Mouse (Mus musculus) E14TG2a.4 (cell line): ENCODE results near the gene Nutf2-ps1.
A peak's percentile ranks its signal among the peaks of the same experiment; 100 is the strongest.

Experiments used
- H3K27me3 ChIP-seq: 2 replicates; pipeline ENCODE4 v1.6.1; 2014; ENCODE audit warnings: low read length, control low read depth; ENCODE audit not compliant: insufficient read depth
- H3K36me3 ChIP-seq: 2 replicates; pipeline ENCODE4 v1.6.1; 2014; ENCODE audit warnings: low read length, control low read depth; ENCODE audit not compliant: insufficient read depth
- H3K4me1 ChIP-seq: replicated peaks from 2 replicates; pipeline ENCODE4 v1.6.1; 2014; ENCODE audit warnings: low read depth, low read length, control low read depth
- H3K4me3 ChIP-seq: replicated peaks from 2 replicates; pipeline ENCODE4 v1.5.1; 2014; ENCODE audit warnings: mild to moderate bottlenecking, low read length
- H3K9me3 ChIP-seq: 2 replicates; pipeline ENCODE4 v1.6.1; 2014; ENCODE audit warnings: low read length, control low read depth
- CTCF ChIP-seq: conservative IDR thresholded peaks from 2 replicates; pipeline ENCODE4 v1.5.1; 2014; ENCODE audit warnings: low read length
- NANOG ChIP-seq: IDR thresholded peaks from 2 replicates; pipeline ENCODE4 v1.6.1; 2014; ENCODE audit warnings: borderline replicate concordance, low read length, mixed read lengths
- POU5F1 ChIP-seq: IDR thresholded peaks from 2 replicates; pipeline ENCODE4 v1.6.1; 2014; ENCODE audit warnings: low read length, borderline replicate concordance

Gene Nutf2-ps1

GRCm38 (mm10) chr19:53578597-53579252, 10.1 kb downstream of the Nutf2-ps1 start:
- no peaks in the 10 kb centered on the region for H3K27me3 ChIP-seq
- TF ChIP-seq NANOG (no peak), CTCF (peak; percentile 71)
- H3K36me3 ChIP-seq, result no peaks in the 10 kb centered on the region
- H3K4me3 ChIP-seq, result no peak overlapping the region
- H3K4me1 ChIP-seq, result peaks cover 33% of the 10 kb centered on the region
- H3K9me3 ChIP-seq, result peaks cover 26% of the 10 kb centered on the region

- no peak for TF ChIP-seq NANOG
- no peak for TF ChIP-seq CTCF
- TF ChIP-seq POU5F1, result no peak
- Histone ChIP-seq H3K9me3 (peaks cover 17% of the 10 kb centered on the region), H3K27me3 (no peaks in the 10 kb centered on the region), H3K36me3 (no peaks in the 10 kb centered on the region), H3K4me3 (no peak overlapping the region), H3K4me1 (peaks cover 49% of the 10 kb centered on the region)
These were observed 11.7 kb downstream of the Nutf2-ps1 start for GRCm38 (mm10) chr19:53577025-53577800.

- H3K4me3 ChIP-seq, result no peak overlapping the region
- peaks cover 12% of the 10 kb centered on the region for H3K9me3 ChIP-seq
- H3K27me3 ChIP-seq, result no peaks in the 10 kb centered on the region
- peaks cover 60% of the 10 kb centered on the region for H3K4me1 ChIP-seq
- TF ChIP-seq NANOG (no peak), POU5F1 (no peak), CTCF (no peak)
- no peaks in the 10 kb centered on the region for H3K36me3 ChIP-seq
These were observed 12.8 kb downstream of the Nutf2-ps1 start for GRCm38 (mm10) chr19:53576061-53576460.

GRCm38 (mm10) chr19:53575296-53576010, 13.4 kb downstream of the Nutf2-ps1 start:
- no peak overlapping the region for H3K4me3 ChIP-seq
- peaks cover 63% of the 10 kb centered on the region for H3K4me1 ChIP-seq
- no peaks in the 10 kb centered on the region for H3K27me3 ChIP-seq
- TF ChIP-seq POU5F1, result no peak
- TF ChIP-seq CTCF, result no peak
- no peaks in the 10 kb centered on the region for H3K36me3 ChIP-seq
- peaks cover 6% of the 10 kb centered on the region for H3K9me3 ChIP-seq

- Histone ChIP-seq H3K9me3 (no peaks in the 10 kb centered on the region), H3K4me1 (peaks cover 63% of the 10 kb centered on the region), H3K4me3 (no peak overlapping the region), H3K27me3 (no peaks in the 10 kb centered on the region), H3K36me3 (no peaks in the 10 kb centered on the region)
- TF ChIP-seq POU5F1 (no peak), NANOG (no peak), CTCF (no peak)
These were observed 14.3 kb downstream of the Nutf2-ps1 start for GRCm38 (mm10) chr19:53574546-53574945.

GRCm38 (mm10) chr19:53574131-53574530, 14.7 kb downstream of the Nutf2-ps1 start:
- Histone ChIP-seq H3K36me3 (no peaks in the 10 kb centered on the region), H3K27me3 (no peaks in the 10 kb centered on the region), H3K4me1 (peaks cover 63% of the 10 kb centered on the region), H3K9me3 (no peaks in the 10 kb centered on the region), H3K4me3 (no peak overlapping the region)
- no peak for TF ChIP-seq NANOG
- no peak for TF ChIP-seq POU5F1
- TF ChIP-seq CTCF, result no peak

- TF ChIP-seq CTCF (no peak), POU5F1 (no peak), NANOG (no peak)
- Histone ChIP-seq H3K4me1 (peaks cover 64% of the 10 kb centered on the region), H3K4me3 (no peak overlapping the region), H3K27me3 (no peaks in the 10 kb centered on the region), H3K9me3 (no peaks in the 10 kb centered on the region), H3K36me3 (no peaks in the 10 kb centered on the region)
These were observed 15.7 kb downstream of the Nutf2-ps1 start for GRCm38 (mm10) chr19:53573151-53573550.

- Histone ChIP-seq H3K4me3 (no peak overlapping the region), H3K27me3 (no peaks in the 10 kb centered on the region), H3K4me1 (peaks cover 68% of the 10 kb centered on the region), H3K36me3 (no peaks in the 10 kb centered on the region), H3K9me3 (no peaks in the 10 kb centered on the region)
- TF ChIP-seq POU5F1 (no peak), NANOG (no peak), CTCF (no peak)
These were observed 16.3 kb downstream of the Nutf2-ps1 start for GRCm38 (mm10) chr19:53572607-53573006.
